Mouse (Mus musculus) right cerebral cortex, adult 18-20 months (tissue): Measurements from ENCODE around the gene Nudt2.

ENCODE experiments used
- DNase-seq: peaks from one replicate; pipeline ENCODE4 v3.0.0; 2022; ENCODE audit warnings: mixed read lengths

The Nudt2 gene

DNA sequence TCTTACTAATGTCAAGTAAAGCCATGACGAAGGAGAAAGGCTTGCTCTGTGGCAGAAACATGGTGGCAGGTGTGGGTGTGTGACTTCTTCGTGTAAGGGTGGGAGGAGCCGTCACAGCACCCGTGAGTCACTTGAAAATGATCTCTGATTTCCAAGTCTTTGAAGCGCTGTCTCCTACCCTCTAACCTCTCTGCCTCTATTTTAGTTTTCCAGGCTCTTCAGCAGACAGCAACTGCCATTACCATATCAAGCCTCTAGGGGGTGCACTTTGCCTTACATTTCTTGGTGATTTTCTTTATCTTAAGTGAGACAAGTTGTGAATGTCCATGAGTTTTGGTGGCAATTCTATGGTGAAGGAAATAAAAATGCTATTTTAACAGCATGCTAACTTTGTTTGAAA, 57.8 kb downstream of the Nudt2 start:
- peak; percentile 57 for DNase-seq

DNA sequence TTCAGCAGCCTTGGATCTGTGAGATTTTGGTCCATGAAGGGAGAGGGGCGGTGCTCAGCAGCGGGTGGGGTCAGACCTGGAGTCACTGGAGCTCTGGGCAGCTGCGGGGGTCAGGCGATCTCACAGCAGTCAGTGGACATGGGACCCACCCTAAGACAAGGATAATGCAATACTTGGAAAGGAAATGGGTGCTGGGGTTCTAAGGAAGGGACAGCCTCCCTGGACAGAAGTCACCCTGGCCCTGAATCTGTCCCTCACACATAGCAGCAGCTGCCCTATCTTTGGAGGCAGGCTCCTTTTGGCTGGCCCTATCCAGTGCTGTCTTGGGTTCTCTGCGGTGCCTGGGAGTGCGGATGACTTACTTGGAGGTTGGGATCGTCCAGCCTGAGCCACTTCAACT, 58.9 kb downstream of the Nudt2 start:
- DNase-seq, result no peak

DNA sequence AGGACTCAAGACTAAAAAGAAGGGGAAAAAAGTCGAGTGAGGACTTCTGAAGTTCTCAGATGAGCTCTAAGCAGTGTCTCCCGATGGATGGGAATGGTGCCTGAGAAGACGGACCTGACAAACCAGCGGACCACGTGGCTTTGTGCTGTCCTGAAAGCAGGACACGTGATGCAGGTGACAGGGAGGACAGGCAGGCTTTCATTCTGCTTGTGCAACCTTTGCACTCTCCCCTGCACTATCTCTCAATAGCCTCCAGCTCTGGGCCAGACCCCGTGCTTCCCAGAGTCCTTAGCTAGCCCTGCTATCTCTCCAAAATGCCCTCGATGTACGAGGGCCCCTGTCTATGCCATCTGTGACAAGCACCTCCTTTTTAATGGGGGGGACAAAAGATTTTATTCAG, 59.9 kb downstream of the Nudt2 start:
- no peak for DNase-seq

DNA sequence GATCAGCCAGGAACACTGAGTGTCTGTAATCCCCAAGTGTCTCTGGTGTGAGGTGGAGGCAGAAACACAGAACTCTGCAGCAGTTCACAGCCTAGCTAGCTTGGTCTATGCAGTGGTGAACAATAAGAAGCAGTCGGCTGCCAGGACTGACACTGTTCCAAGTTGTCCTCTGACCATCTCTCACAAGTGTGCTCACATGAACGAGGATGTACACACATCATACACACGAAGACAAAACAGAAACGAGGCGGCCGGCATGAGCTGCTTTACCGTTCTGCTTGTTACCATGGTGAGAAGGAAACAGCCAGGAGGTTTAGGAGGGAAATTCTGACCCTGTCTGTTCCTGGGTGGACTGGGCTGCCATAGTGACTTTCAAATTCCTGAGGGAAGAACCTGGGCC, 61.6 kb downstream of the Nudt2 start:
- no peak for DNase-seq

DNA sequence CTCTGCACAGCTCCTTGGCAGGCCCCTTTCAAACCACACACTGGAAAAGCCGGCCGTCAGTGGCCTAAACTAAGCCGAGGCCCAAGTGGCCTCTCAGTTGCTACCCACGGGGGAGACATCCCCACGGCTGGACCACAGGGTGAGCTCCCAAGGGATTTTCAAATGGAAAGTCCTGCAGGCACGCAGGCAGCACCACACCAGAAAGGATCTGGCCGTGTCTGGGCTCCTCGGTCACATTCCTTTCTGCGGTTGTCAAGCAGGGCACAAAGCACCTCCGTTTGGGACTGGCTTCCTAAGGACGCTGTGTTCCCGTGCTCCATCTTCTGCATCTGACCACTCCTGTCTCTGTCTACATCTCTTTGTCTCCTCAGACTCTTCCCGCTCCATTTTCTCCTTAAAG, 62.1 kb downstream of the Nudt2 start:
- DNase-seq, result no peak

DNA sequence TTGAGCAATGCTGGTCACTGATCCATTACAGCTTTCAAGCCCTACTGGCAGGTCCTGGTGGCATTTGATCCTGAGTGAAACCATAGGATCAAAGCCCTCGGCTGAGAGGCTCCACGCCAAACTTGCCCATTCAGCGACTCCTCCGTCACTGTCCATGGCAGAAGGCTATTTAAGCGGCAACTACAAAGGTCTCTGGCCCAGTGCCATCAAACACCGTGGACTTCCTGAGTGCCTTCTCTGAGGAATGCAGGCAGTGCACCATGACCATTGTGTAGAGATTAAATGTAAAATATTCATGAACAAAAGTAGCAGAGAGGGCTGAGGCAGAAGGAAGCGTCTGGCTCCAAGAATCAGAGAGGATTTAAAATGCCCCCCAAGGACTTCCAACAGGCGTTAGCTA, 63.0 kb downstream of the Nudt2 start:
- no peak for DNase-seq
